Mouse (Mus musculus) midbrain, embryonic 14.5 days (tissue): ENCODE data around the gene Ptprcap. TPM values are rescaled to one million over a fixed set of nuclear protein-coding genes. Genes with fewer than 3 reads are reported as not detected.

Experiments
- ATAC-seq: fragments of 200-750 bp; cut with Nextera tagmentation; 2 replicates; pipeline ENCODE4 v1.8.0; 2017; ENCODE audit warnings: moderate number of reproducible peaks, moderate library complexity; ENCODE audit not compliant: low FRiP score, low TSS enrichment
- DNase-seq: peaks from one replicate; pipeline ENCODE4 v3.0.0-alpha.2; 2015
- H3K27ac ChIP-seq: fragments of 300-500 bp; sonication (generic); replicated peaks from 2 replicates; pipeline ENCODE4 v1.5.1; 2014; ENCODE audit warnings: mild to moderate bottlenecking, low read depth, low read length, moderate library complexity
- H3K27me3 ChIP-seq: fragments of 300-500 bp; sonication (generic); 2 replicates; pipeline ENCODE4 v1.6.1; 2014; ENCODE audit warnings: low read length, control low read depth, mixed read lengths; ENCODE audit not compliant: control insufficient read depth, insufficient read depth
- H3K36me3 ChIP-seq: fragments of 300-500 bp; sonication (generic); 2 replicates; pipeline ENCODE4 v1.6.1; 2014; ENCODE audit warnings: low read length, control low read depth; ENCODE audit not compliant: control insufficient read depth, insufficient read depth
- H3K4me1 ChIP-seq: fragments of 300-500 bp; sonication (generic); 2 replicates; pipeline ENCODE4 v1.6.1; 2014; ENCODE audit warnings: mild to moderate bottlenecking, antibody characterized with exemption, low read length, control low read depth; ENCODE audit not compliant: control insufficient read depth, insufficient read depth
- H3K4me2 ChIP-seq: fragments of 300-500 bp; sonication (generic); 2 replicates; pipeline ENCODE4 v1.6.1; 2014; ENCODE audit warnings: mild to moderate bottlenecking, low read length, moderate library complexity
- H3K4me3 ChIP-seq: fragments of 300-500 bp; sonication (generic); replicated peaks from 2 replicates; pipeline ENCODE4 v1.5.1; 2014; ENCODE audit warnings: low read depth, low read length
- H3K9ac ChIP-seq: fragments of 300-500 bp; sonication (generic); replicated peaks from 2 replicates; pipeline ENCODE4 v1.6.1; 2014; ENCODE audit warnings: mild to moderate bottlenecking, low read length, moderate library complexity
- H3K9me3 ChIP-seq: fragments of 300-500 bp; sonication (generic); 2 replicates; pipeline ENCODE4 v1.6.1; 2016; ENCODE audit warnings: low read length, control low read depth, mixed read lengths; ENCODE audit not compliant: control insufficient read depth
- WGBS: fragments of 180-500 bp; shearing (Covaris S2); extraction: QIAGEN DNeasy Blood & Tissue Kit; methylation state at CpG from one replicate; pipeline ENCODE4 v1.1.7; 2014; 5-methylcytosine and 5-hydroxymethylcytosine counted together
- polyA plus RNA-seq: library from polyadenylated mRNA; unstranded; fragments of >200 nt; fragmentation: Nextera tagmentation; extraction: Ambion mirVana; gene quantifications from 2 replicates; pipeline ENCODE4 v1.2.1, GENCODE M21; 2014

The Ptprcap gene
- polyA plus RNA-seq, 1 experiment from 2014 or later = 0.64 TPM

DNA sequence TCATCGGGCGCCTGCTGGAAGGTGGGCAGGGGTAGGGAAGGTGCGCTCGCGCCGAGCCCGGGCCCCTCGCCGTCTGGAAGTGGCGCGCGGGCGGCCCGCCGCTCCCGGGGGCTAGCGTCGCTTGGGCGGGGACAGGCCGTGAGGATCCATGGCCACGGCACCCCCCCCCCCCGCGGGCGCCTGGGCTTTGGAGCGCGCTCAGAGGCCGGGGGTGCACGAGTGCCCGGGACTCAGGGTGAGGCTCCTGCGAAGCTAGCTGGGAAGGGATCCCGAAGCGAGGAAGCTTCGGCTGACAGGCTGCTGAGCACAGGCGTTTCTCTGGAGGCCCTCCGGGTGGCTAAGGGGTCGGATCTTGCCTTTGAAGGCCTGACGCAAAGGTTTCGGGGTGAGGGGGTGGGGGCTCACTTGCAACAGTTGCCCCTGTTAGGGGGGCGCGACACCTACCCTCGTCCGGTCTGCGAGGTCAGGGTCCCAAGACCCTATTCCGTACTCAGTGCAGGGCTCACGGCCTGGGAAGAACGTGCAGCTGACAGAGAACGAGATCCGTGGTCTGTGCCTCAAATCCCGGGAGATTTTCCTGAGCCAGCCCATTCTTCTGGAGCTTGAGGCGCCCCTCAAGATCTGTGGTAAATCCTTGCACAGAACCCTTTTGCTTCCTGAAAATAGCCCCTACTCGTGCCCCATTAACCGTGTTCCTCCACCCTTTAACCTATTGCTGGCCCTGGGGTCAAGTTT is 39.0 kb downstream of the Ptprcap start:
- peak overlapping the region; percentile 89 for H3K27ac ChIP-seq
- H3K4me1 ChIP-seq = peaks cover 11% of the 10 kb centered on the region
- peak overlapping the region; percentile 86 for H3K4me2 ChIP-seq
- under 1% methylated on average over 50 of the region's 52 CpGs for WGBS
- ATAC-seq (peak; percentile 51), DNase-seq (peak; percentile 65)
- no peaks in the 10 kb centered on the region for H3K9me3 ChIP-seq
- peaks cover 44% of the 10 kb centered on the region for H3K36me3 ChIP-seq
- no peaks in the 10 kb centered on the region for H3K27me3 ChIP-seq
- peak overlapping the region; percentile 91 for H3K4me3 ChIP-seq
- peak overlapping the region; percentile 94 for H3K9ac ChIP-seq

DNA sequence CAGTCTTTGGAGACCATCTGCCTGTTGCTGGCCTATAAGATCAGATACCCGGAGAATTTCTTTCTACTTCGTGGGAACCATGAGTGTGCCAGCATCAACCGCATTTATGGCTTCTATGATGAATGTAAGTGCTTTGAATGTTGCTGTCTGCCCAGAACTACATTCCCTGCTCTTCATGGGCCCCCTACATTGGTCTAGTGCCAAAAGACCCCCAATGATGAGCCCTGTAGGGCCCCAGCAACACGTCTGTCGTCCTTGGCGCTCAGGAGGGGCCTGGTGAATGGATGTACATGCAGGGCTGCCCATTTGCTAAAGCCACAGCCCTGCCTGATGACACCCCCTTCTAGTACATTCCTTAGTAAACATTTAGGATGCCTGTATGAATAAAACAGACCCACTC is 39.7 kb downstream of the Ptprcap start:
- Histone ChIP-seq H3K4me1 (peaks cover 11% of the 10 kb centered on the region), H3K27ac (no peak overlapping the region), H3K4me3 (peak overlapping the region; percentile 91), H3K4me2 (peak overlapping the region; percentile 86), H3K9ac (peak overlapping the region; percentile 94; the same call in 1 of the 2 replicates), H3K9me3 (no peaks in the 10 kb centered on the region), H3K27me3 (no peaks in the 10 kb centered on the region), H3K36me3 (peaks cover 46% of the 10 kb centered on the region)
- ATAC-seq = no peak
- WGBS = 63% methylated on average over 6 of the region's 6 CpGs
- no peak for DNase-seq

- WGBS = 92% methylated on average over 8 of the region's 8 CpGs
- no peak overlapping the region for H3K4me2 ChIP-seq
Observed at GRCm38 (mm10) chr19:4194021-4194724, 40.8 kb downstream of the Ptprcap start.

DNA sequence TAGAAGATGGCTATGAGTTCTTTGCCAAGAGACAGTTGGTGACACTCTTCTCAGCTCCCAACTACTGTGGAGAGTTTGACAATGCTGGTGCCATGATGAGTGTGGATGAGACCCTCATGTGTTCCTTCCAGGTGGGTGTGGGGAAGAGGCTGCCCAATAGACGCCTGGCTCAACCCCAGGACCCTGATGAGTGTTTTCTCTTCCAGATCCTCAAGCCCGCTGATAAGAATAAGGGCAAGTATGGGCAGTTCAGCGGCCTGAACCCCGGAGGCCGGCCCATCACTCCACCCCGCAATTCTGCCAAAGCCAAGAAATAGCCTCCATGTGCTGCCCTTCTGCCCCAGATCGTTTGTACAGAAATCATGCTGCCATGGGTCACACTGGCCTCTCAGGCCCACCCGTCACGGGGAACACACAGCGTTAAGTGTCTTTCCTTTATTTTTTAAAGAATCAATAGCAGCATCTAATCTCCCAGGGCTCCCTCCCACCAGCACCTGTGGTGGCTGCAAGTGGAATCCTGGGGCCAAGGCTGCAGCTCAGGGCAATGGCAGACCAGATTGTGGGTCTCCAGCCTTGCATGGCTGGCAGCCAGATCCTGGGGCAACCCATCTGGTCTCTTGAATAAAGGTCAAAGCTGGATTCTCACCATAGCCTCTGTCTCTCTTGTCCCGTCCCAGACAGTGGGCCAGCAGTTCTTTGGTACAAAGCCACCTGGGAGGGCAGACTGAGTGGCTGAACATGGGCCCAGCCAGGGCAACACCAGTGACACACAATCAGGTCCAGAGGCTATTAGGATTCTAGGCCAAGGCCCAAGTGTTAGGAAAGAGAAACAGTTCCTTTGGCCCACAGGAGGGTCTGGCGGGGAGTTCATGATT is 41.6 kb downstream of the Ptprcap start:
- no peak overlapping the region for H3K4me3 ChIP-seq
- peaks cover 50% of the 10 kb centered on the region for H3K36me3 ChIP-seq
- WGBS = 82% methylated on average over 12 of the region's 12 CpGs
- no peak overlapping the region for H3K4me2 ChIP-seq
- H3K9ac ChIP-seq = no peak overlapping the region
- no peaks in the 10 kb centered on the region for H3K27me3 ChIP-seq
- no peaks in the 10 kb centered on the region for H3K9me3 ChIP-seq
- DNase-seq (no peak), ATAC-seq (no peak)
- H3K27ac ChIP-seq = no peak overlapping the region
- peaks cover 11% of the 10 kb centered on the region for H3K4me1 ChIP-seq

More at GRCm38 (mm10) chr19:4194021-4194724, 40.8 kb downstream of the Ptprcap start:
- H3K9ac ChIP-seq = no peak overlapping the region
- no peak overlapping the region for H3K4me3 ChIP-seq
- DNase-seq (no peak), ATAC-seq (no peak)
- H3K27ac ChIP-seq = no peak overlapping the region
- peaks cover 50% of the 10 kb centered on the region for H3K36me3 ChIP-seq
- H3K27me3 ChIP-seq = no peaks in the 10 kb centered on the region
- H3K9me3 ChIP-seq = no peaks in the 10 kb centered on the region
- peaks cover 11% of the 10 kb centered on the region for H3K4me1 ChIP-seq

DNA sequence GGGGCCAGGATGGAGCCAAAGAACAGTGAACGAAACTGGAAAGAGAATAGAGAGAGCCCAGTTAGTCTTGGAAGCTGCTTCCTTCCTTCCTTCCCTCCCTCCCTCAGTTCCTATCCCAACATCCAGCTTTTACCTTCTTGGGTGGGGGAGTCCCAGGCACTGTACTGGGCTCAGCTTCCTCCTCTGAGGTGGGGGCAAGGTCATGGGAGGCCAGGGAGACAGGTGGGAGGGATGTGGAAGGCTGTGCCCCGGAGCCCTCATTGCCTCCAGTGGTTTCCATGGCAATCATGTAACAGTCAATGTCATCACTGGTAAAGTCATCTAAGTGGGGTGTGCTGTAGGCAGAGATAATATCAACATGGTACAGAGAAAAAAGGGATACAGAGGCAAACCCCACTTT is 42.6 kb downstream of the Ptprcap start:
- no peak overlapping the region for H3K4me3 ChIP-seq
- no peak for ATAC-seq
- H3K4me1 ChIP-seq = peaks cover 20% of the 10 kb centered on the region
- H3K27ac ChIP-seq = no peak overlapping the region
- H3K9me3 ChIP-seq = no peaks in the 10 kb centered on the region
- WGBS = 66% methylated on average over 2 of the region's 2 CpGs
- no peak overlapping the region for H3K4me2 ChIP-seq
- DNase-seq = no peak
- H3K27me3 ChIP-seq = no peaks in the 10 kb centered on the region
- no peak overlapping the region for H3K9ac ChIP-seq
- H3K36me3 ChIP-seq = peaks cover 50% of the 10 kb centered on the region

DNA sequence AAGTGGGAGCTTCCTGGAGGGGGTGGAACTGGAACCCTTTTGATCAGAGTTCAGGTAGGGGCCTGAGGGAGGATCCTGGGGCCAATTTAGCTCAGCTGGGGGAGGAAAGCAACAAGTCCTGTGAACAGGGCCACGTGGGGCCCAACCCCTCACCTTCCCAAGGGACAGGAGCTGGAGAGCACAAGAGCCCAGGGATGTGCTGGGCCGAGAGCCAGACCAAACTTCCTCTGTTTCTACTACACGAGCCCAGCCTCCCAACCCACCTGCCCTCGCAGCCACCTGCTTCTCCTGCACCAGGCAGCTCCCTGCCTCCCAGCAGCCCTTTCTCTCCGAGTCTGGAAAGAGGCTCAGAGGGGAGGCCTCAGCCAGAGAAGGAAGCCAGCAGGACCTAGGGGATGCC is 43.1 kb downstream of the Ptprcap start:
- no peaks in the 10 kb centered on the region for H3K9me3 ChIP-seq
- no peaks in the 10 kb centered on the region for H3K27me3 ChIP-seq
- H3K4me1 ChIP-seq = peaks cover 22% of the 10 kb centered on the region
- peaks cover 50% of the 10 kb centered on the region for H3K36me3 ChIP-seq
- H3K9ac ChIP-seq = no peak overlapping the region
- ATAC-seq (no peak), DNase-seq (no peak)
- H3K27ac ChIP-seq = no peak overlapping the region
- WGBS = 69% methylated on average over 5 of the region's 5 CpGs
- H3K4me2 ChIP-seq = no peak overlapping the region
- no peak overlapping the region for H3K4me3 ChIP-seq

- peaks cover 50% of the 10 kb centered on the region for H3K36me3 ChIP-seq
- 74% methylated on average over 3 of the region's 3 CpGs for WGBS
- ATAC-seq (no peak), DNase-seq (no peak)
- H3K9me3 ChIP-seq = no peaks in the 10 kb centered on the region
- no peak overlapping the region for H3K4me3 ChIP-seq
- no peak overlapping the region for H3K27ac ChIP-seq
- no peak overlapping the region for H3K9ac ChIP-seq
- no peak overlapping the region for H3K4me2 ChIP-seq
- peaks cover 26% of the 10 kb centered on the region for H3K4me1 ChIP-seq
- H3K27me3 ChIP-seq = no peaks in the 10 kb centered on the region
Observed at GRCm38 (mm10) chr19:4197180-4197579, 43.8 kb downstream of the Ptprcap start.

- Histone ChIP-seq H3K9me3 (no peaks in the 10 kb centered on the region), H3K27ac (no peak within 1 kb of the TSS; the same call in 1 of the 2 replicates), H3K9ac (peak within 1 kb of the TSS; percentile 66), H3K4me1 (peaks cover 19% of the 10 kb centered on the region), H3K36me3 (peaks cover 16% of the 10 kb centered on the region), H3K4me3 (peak within 1 kb of the TSS; percentile 57), H3K4me2 (peak within 1 kb of the TSS; percentile 87), H3K27me3 (no peaks in the 10 kb centered on the region)
- WGBS = 0% methylated on average over 34 of the region's 34 CpGs
- DNase-seq = peak; percentile 98
- ATAC-seq = peak; percentile 87
Observed at GRCm38 (mm10) chr19:4201291-4201909, 48.0 kb downstream of the Ptprcap start, which contains the start of gene Rad9a. TSS of gene Rad9a (minus strand) at chr19:4201662.
